Mouse (Mus musculus) forebrain, embryonic 16.5 days (tissue): ENCODE measurements around the gene Ttll4. TPM values are rescaled to one million over a fixed set of nuclear protein-coding genes. Genes with fewer than 3 reads are reported as not detected.

Source experiments
- ATAC-seq: fragments of 200-750 bp; cut with Nextera tagmentation; 2 replicates; pipeline ENCODE4 v1.8.0; 2017; ENCODE audit warnings: mild to moderate bottlenecking, moderate library complexity
- H3K27ac ChIP-seq: fragments of 300-500 bp; sonication (generic); 2 replicates; pipeline ENCODE4 v1.5.1; 2014; ENCODE audit warnings: low read length, control low read depth
- H3K27me3 ChIP-seq: fragments of 300-500 bp; sonication (generic); replicated peaks from 2 replicates; pipeline ENCODE4 v1.6.1; 2014; ENCODE audit warnings: low read length; ENCODE audit not compliant: control insufficient read depth, insufficient read depth
- H3K36me3 ChIP-seq: fragments of 300-500 bp; sonication (generic); 2 replicates; pipeline ENCODE4 v1.6.1; 2014; ENCODE audit not compliant: control insufficient read depth, insufficient read depth
- H3K4me1 ChIP-seq: fragments of 300-500 bp; sonication (generic); replicated peaks from 2 replicates; pipeline ENCODE4 v1.6.1; 2014; ENCODE audit warnings: low read length; ENCODE audit not compliant: control insufficient read depth, insufficient read depth
- H3K4me2 ChIP-seq: fragments of 300-500 bp; sonication (generic); 2 replicates; pipeline ENCODE4 v1.6.1; 2014; ENCODE audit warnings: mild to moderate bottlenecking, low read length, control low read depth
- H3K4me3 ChIP-seq: fragments of 300-500 bp; sonication (generic); replicated peaks from 2 replicates; pipeline ENCODE4 v1.5.1; 2014; ENCODE audit warnings: mild to moderate bottlenecking, low read length, control low read depth
- H3K9ac ChIP-seq: fragments of 300-500 bp; sonication (generic); replicated peaks from 2 replicates; pipeline ENCODE4 v1.6.1; 2014; ENCODE audit warnings: low read depth, low read length, control low read depth
- H3K9me3 ChIP-seq: fragments of 300-500 bp; sonication (generic); 2 replicates; pipeline ENCODE4 v1.6.1; 2016; ENCODE audit warnings: low read length; ENCODE audit not compliant: control insufficient read depth
- WGBS: fragments of 180-500 bp; shearing (Covaris S2); extraction: QIAGEN DNeasy Blood & Tissue Kit; methylation state at CpG from one replicate; pipeline ENCODE4 v1.1.7; 2014; 5-methylcytosine and 5-hydroxymethylcytosine counted together
- polyA plus RNA-seq: library from polyadenylated mRNA; unstranded; fragments of >200 nt; fragmentation: Nextera tagmentation; extraction: Ambion mirVana; gene quantifications from 2 replicates; pipeline ENCODE4 v1.2.1, GENCODE M21; 2015

Ttll4 gene
- polyA plus RNA-seq, 1 experiment from 2014 or later = 16.6 TPM

GRCm38 (mm10) chr1:74702142-74702553 is 40.6 kb downstream of the Ttll4 start:
- H3K27me3 ChIP-seq = no peaks in the 10 kb centered on the region
- H3K36me3 ChIP-seq = peaks cover 16% of the 10 kb centered on the region
- no peaks in the 10 kb centered on the region for H3K9me3 ChIP-seq
- no peak overlapping the region for H3K9ac ChIP-seq
- no peak overlapping the region for H3K27ac ChIP-seq
- WGBS = 93% methylated on average over 6 of the region's 6 CpGs
- no peaks in the 10 kb centered on the region for H3K4me1 ChIP-seq
- no peak overlapping the region for H3K4me2 ChIP-seq
- ATAC-seq = no peak
- H3K4me3 ChIP-seq = no peak overlapping the region

- Histone ChIP-seq H3K27ac (no peak overlapping the region), H3K4me1 (no peaks in the 10 kb centered on the region), H3K9me3 (no peaks in the 10 kb centered on the region), H3K4me3 (no peak overlapping the region), H3K36me3 (no peaks in the 10 kb centered on the region), H3K27me3 (no peaks in the 10 kb centered on the region), H3K9ac (no peak overlapping the region), H3K4me2 (no peak overlapping the region)
- no peak for ATAC-seq
- WGBS = 71% methylated on average over 3 of the region's 3 CpGs
Observed at GRCm38 (mm10) chr1:74704156-74704555, 42.6 kb downstream of the Ttll4 start.

- H3K9me3 ChIP-seq = no peaks in the 10 kb centered on the region
- no peak overlapping the region for H3K4me2 ChIP-seq
- WGBS = 90% methylated on average over 5 of the region's 5 CpGs
- no peaks in the 10 kb centered on the region for H3K4me1 ChIP-seq
- no peaks in the 10 kb centered on the region for H3K36me3 ChIP-seq
- no peak overlapping the region for H3K27ac ChIP-seq
- ATAC-seq = no peak
- H3K9ac ChIP-seq = no peak overlapping the region
- no peak overlapping the region for H3K4me3 ChIP-seq
- no peaks in the 10 kb centered on the region for H3K27me3 ChIP-seq
Observed at GRCm38 (mm10) chr1:74705016-74705415, 43.5 kb downstream of the Ttll4 start.

GRCm38 (mm10) chr1:74709566-74709965 is 48.0 kb downstream of the Ttll4 start:
- peaks cover 9% of the 10 kb centered on the region for H3K4me1 ChIP-seq
- H3K27me3 ChIP-seq = peaks cover 4% of the 10 kb centered on the region; the same call in 1 of the 2 replicates
- H3K4me2 ChIP-seq = no peak overlapping the region
- H3K9me3 ChIP-seq = no peaks in the 10 kb centered on the region
- H3K9ac ChIP-seq = no peak overlapping the region
- whole genome bisulfite sequencing = 49% methylated on average over 6 of the region's 6 CpGs
- no peaks in the 10 kb centered on the region for H3K36me3 ChIP-seq
- no peak overlapping the region for H3K4me3 ChIP-seq
- H3K27ac ChIP-seq = no peak overlapping the region
- ATAC-seq = no peak

GRCm38 (mm10) chr1:74712046-74712445 is 50.5 kb downstream of the Ttll4 start:
- Histone ChIP-seq H3K27me3 (peaks cover 4% of the 10 kb centered on the region), H3K9ac (no peak overlapping the region), H3K36me3 (no peaks in the 10 kb centered on the region), H3K9me3 (no peaks in the 10 kb centered on the region), H3K4me3 (no peak overlapping the region), H3K4me1 (peaks cover 9% of the 10 kb centered on the region), H3K27ac (no peak overlapping the region), H3K4me2 (no peak overlapping the region)
- 86% methylated on average over 4 of the region's 4 CpGs for WGBS
- ATAC-seq = no peak

GRCm38 (mm10) chr1:74712461-74713098 is 51.0 kb downstream of the Ttll4 start:
- Histone ChIP-seq H3K27ac (no peak overlapping the region), H3K4me2 (peak overlapping the region; percentile 69), H3K9me3 (no peaks in the 10 kb centered on the region), H3K27me3 (peaks cover 4% of the 10 kb centered on the region), H3K36me3 (no peaks in the 10 kb centered on the region), H3K4me1 (peaks cover 9% of the 10 kb centered on the region), H3K4me3 (no peak overlapping the region), H3K9ac (no peak overlapping the region)
- 36% methylated on average over 5 of the region's 5 CpGs for WGBS
- ATAC-seq = no peak

GRCm38 (mm10) chr1:74713099-74713858 is 51.7 kb downstream of the Ttll4 start, which contains the start of gene Cyp27a1:
Cyp27a1 (plus strand) TSS chr1:74713574.
- WGBS = 3% methylated on average over 35 of the region's 35 CpGs
- ATAC-seq = no peak
- H3K36me3 ChIP-seq = no peaks in the 10 kb centered on the region

GRCm38 (mm10) chr1:74713859-74714730 is 52.5 kb downstream of the Ttll4 start:
- Histone ChIP-seq H3K4me1 (peaks cover 9% of the 10 kb centered on the region), H3K27me3 (peaks cover 4% of the 10 kb centered on the region), H3K27ac (no peak overlapping the region), H3K9ac (no peak overlapping the region; the same call in 1 of the 2 replicates), H3K4me2 (peak overlapping the region; percentile 69), H3K4me3 (peak overlapping the region; percentile 40), H3K36me3 (no peaks in the 10 kb centered on the region), H3K9me3 (no peaks in the 10 kb centered on the region)
- no peak for ATAC-seq
- WGBS = 37% methylated on average over 12 of the region's 12 CpGs

More at GRCm38 (mm10) chr1:74713099-74713858, 51.7 kb downstream of the Ttll4 start, which contains the start of gene Cyp27a1:
- Histone ChIP-seq H3K4me2 (peak within 1 kb of the TSS; percentile 69), H3K27me3 (peaks cover 4% of the 10 kb centered on the region), H3K9me3 (no peaks in the 10 kb centered on the region), H3K4me1 (peaks cover 9% of the 10 kb centered on the region), H3K9ac (peak within 1 kb of the TSS; percentile 58), H3K4me3 (peak within 1 kb of the TSS; percentile 40), H3K27ac (no peak within 1 kb of the TSS)

- no peak overlapping the region for H3K27ac ChIP-seq
- WGBS = 61% methylated on average over 2 of the region's 2 CpGs
- no peak overlapping the region for H3K4me3 ChIP-seq
- no peak overlapping the region for H3K4me2 ChIP-seq
- H3K27me3 ChIP-seq = peaks cover 4% of the 10 kb centered on the region
- no peaks in the 10 kb centered on the region for H3K9me3 ChIP-seq
- H3K9ac ChIP-seq = no peak overlapping the region
- ATAC-seq = no peak
- no peaks in the 10 kb centered on the region for H3K36me3 ChIP-seq
- peaks cover 9% of the 10 kb centered on the region for H3K4me1 ChIP-seq
Observed at GRCm38 (mm10) chr1:74714967-74715366, 53.4 kb downstream of the Ttll4 start.
